Mouse (Mus musculus) spleen, postnatal 10 days (tissue): ENCODE results near the gene Gm49425.

Source experiments
- DNase-seq, 2 experiments: peaks; one replicate each; pipeline ENCODE4 v3.0.0; 2021 to 2022; ENCODE audit warnings: low spot score in 2 of 2

Gm49425 gene

DNA sequence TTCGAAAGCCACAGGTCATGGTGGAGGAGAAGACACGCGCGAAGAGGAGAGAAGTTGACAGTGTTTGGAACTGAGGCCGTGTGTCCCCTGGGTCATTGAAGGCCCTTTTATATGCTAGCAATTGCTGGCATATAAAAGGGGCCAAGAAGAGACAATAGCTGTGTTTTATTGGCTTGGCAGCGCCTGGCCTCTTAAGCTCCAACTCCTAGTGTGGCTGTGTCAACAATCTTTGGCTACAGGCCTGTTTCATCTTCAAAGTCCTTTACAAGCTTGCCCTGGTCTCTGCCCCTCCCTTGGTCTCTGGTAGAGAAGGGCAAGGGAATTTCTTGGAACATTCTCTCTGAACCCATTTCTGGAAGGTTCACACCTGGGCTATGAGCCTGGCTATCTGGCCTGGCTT is 25.6 kb downstream of the Gm49425 start, which contains the start of gene Krt83:
Gene Krt83, minus strand, starts transcription at position 82 of the 400 bp plus-strand sequence.
- DNase-seq, result no peak

DNA sequence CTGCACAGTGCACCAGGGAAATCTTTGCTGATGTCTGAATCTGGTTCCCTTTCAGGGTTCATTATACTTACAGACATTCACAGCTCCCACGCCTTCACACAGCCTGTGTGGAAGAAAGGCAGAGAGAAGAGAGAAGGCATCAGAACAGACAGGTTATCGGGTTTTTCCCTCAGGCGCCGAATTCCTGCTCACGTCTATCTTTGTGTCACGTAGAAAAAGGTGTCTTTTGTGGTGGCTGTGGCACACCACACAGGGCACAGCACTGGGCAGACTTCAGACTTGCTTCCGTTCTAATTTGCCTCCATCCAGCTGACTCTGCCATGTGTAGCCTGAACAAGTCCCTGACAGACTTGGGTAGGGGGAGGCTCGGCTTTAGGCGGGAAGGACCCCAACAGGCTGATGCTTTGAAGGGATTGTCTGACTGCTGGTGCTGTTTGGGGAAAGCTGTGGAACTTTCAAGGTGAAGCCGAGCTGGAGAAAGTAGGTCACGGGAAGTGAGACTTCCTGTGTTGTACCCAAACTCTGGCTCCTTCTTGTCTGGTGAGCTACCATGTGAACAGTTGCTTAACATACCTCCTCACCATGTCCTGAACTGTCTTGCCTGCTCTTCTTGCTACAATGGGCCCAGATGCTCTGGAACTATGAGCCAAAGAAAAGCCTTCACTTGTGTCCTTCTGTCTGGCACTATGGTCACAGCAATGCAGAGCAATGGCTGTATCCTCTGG is 31.0 kb downstream of the Gm49425 start:
- no peak for DNase-seq

DNA sequence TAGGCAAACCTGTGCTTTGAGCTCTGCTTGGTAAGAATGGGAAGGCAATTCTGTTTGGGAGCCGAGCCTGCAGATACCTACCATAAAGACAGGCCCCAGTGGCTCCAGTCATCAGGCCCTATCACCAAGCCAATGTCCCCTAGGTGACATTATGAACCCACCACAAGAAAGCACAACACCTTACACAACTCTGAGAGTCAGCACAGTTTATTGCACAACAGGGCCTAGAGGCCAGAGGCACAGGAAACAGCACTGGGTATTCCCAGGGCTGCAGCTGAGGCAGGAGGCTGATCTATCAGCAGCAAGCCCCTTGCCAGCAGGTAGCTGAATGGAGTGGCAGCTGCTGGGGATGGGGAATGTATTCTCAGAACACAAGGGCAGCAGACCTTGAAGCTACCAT is 32.1 kb downstream of the Gm49425 start:
- no peak for DNase-seq

DNA sequence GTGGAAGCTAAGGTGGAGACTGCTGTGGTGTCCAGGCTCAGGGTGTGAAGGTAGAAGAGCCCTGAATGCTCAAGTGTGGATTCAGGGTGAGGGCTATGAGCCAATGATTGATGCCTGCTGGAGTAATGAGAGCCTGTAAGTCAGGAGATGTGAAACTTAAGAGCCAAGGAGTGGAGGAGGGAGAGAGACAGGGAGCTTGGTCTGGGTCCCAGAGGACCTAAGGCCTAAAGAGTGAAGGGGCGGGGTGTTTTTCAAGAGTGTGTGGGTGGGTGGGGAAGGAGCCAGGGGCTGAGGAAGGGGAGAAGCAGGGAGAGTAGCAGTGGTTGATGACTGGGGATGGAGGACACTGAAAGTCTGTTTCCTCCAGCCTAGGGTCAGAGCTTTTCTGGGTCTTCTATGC is 33.4 kb downstream of the Gm49425 start:
- no peak for DNase-seq

DNA sequence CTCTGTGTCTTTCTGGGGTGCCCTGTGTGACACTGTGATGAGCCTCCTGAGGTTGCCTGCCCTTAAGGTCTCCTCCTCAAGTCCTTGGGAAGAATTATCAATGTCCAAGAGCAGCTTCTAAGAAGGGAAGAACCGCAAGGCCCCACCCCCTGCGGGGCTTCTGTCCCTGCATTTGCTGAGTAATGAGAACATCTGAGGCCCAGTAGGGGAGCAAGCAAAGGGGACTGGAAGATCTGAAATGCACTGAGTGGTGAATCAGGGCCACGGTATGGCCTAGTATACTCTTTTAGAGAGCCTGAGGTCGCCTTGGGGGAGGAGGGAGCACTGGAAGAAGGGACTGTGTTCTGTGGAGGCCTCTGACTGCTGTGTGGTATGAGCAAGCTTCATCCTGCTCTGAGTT is 35.0 kb downstream of the Gm49425 start:
- DNase-seq, result no peak

DNA sequence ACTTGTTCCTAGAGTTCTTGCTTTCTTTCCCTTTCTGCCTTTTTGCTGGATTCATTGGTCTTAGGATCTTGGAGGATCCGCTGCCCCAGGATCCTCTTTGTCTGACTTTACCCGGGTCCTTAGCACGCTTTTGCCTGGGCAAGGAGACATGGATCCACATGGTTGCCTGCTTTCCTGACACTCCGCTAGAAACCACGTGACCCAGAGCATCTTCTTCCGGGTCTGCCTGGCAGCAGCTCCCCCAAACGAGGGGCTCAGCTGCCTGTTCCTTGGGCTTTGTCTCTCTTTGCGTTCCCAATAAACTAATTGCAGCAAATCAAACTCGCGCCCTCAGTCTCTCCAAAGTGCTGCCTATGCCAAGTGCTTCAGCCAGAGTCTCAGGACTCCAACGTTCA is 37.4 kb downstream of the Gm49425 start:
- DNase-seq, result no peak

DNA sequence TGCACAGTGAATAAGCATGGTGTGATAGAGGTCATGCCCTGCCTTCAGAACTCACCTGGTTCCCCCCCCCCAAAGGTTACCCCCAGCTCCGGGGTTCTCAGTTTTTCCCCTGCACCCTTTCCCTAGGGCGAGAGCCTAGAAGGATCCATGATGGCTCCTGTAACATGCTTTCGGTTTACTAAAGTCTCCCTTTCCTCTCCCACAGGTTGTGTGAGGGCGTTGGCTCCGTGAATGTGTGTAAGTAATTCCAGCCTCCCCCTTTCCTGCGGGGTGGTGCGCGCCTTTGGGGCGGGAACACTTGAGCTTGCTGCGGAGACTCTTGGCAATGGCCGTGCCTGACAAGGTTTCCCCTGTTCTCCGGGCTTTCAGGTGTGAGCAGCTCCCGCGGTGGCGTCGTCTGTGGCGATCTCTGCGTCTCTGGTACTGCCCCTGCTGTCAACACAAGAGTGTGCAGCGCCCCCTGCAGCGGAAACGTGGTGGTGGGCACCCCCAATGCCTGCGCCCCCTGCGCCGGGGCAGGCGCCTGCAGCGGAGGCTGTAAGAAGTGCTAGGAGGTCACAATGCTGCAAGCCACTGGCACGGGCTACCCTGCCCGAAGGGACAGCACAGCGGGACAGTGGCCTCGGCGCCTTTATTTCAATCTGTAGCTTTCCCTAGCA is 37.9 kb downstream of the Gm49425 start:
- DNase-seq, result peak in 1 of 2 experiments; percentile 58

DNA sequence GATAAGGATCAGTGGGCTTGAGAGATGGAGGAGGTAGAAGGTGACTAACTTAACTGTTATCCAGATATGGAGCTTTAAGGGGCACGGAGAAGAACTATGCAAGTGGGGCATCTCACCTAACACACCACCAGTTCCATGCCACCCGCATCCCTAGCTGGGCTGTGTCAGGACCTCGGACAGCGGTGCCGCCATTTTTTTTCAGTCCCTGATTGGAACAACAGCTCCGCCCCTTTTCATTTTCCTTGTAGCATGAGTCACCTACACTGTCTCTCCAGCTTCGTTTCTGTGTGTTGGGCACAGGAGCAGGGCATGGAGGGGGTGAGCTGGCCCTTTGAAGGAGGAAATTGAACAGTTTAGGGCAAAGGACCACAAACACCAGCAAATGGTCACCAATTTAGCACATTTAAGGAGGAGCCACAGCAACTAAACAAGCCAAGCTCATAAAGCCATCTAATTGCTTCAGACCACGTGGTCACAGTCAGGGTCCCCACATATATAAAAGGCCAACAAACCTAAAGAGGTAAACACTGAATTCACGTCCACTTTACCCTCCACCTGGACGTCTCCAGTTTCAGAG is 44.0 kb downstream of the Gm49425 start, which contains the start of gene Krt86:
Gene Krt86, plus strand, starts transcription at position 527 of the 577 bp plus-strand sequence.
- no peak for DNase-seq

DNA sequence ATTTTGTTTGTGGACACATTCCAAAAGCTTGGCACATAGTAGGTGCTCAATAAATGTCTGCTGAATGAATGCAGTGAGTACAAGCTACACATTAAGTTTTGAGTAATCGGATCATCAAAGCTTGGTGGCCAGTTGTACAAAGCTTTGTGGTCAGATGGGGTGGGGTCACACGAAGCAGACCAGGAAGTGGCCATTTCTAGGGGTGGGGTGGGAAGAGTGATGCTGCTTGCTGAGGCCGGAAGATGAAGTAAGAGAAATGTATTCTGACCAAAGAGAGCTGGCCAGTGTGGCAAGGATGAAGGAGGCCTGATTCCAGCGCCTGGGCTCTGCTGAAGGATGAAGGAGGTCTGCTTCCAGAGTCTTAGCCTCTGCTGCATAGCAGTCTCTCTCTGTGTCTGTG is 48.0 kb downstream of the Gm49425 start:
- DNase-seq, result no peak
